Mouse (Mus musculus): ENCODE data around the gene Sertad4. TPM values are rescaled to one million over a fixed set of nuclear protein-coding genes. Genes with fewer than 3 reads are reported as not detected.

The Sertad4 gene
- polyA plus RNA-seq, 1 experiment from 2014 or later, result 17.3 TPM

- 13% methylated on average over 6 of the region's 6 CpGs for WGBS
- Histone ChIP-seq H3K9me3 (replicated peaks) (no peaks in the 10 kb centered on the region), H3K4me2 (no peak overlapping the region), H3K27ac (replicated peaks) (0 out of 2 replicates have a peak overlapping the region, but pooled peaks have one; percentile 45), H3K4me3 (replicated peaks) (no peak overlapping the region), H3K27me3 (replicated peaks) (no peaks in the 10 kb centered on the region; the same call in 1 of the 2 replicates), H3K36me3 (no peaks in the 10 kb centered on the region), H3K4me1 (peaks cover 32% of the 10 kb centered on the region), H3K9ac (replicated peaks) (no peak overlapping the region)
- no peak for ATAC-seq (ENCODE audit: low FRiP score)
Measured at GRCm38 (mm10) chr1:192830444-192830843, 25.1 kb downstream of the Sertad4 start.

- no peak overlapping the region for H3K27ac ChIP-seq (replicated peaks)
- H3K27me3 ChIP-seq (replicated peaks), result no peaks in the 10 kb centered on the region; the same call in 1 of the 2 replicates
- ATAC-seq (ENCODE audit: low FRiP score), result no peak
- H3K4me2 ChIP-seq, result no peak overlapping the region
- H3K36me3 ChIP-seq, result no peaks in the 10 kb centered on the region
- H3K4me3 ChIP-seq (replicated peaks), result no peak overlapping the region
- 57% methylated on average over 7 of the region's 7 CpGs for WGBS
- peaks cover 17% of the 10 kb centered on the region for H3K4me1 ChIP-seq
- no peak overlapping the region for H3K9ac ChIP-seq (replicated peaks)
- no peaks in the 10 kb centered on the region for H3K9me3 ChIP-seq (replicated peaks)
Measured at GRCm38 (mm10) chr1:192828928-192829327, 26.6 kb downstream of the Sertad4 start.

- no peak overlapping the region for H3K4me2 ChIP-seq
- H3K27me3 ChIP-seq (replicated peaks), result no peaks in the 10 kb centered on the region; the same call in 1 of the 2 replicates
- ATAC-seq (ENCODE audit: low FRiP score), result no peak
- H3K4me3 ChIP-seq (replicated peaks), result no peak overlapping the region
- H3K36me3 ChIP-seq, result no peaks in the 10 kb centered on the region
- peaks cover 18% of the 10 kb centered on the region for H3K4me1 ChIP-seq
- no peaks in the 10 kb centered on the region for H3K9me3 ChIP-seq (replicated peaks)
- H3K27ac ChIP-seq (replicated peaks), result no peak overlapping the region
- no peak overlapping the region for H3K9ac ChIP-seq (replicated peaks)
Measured at GRCm38 (mm10) chr1:192827955-192828354, 27.6 kb downstream of the Sertad4 start.

- 24% methylated on average over 9 of the region's 9 CpGs for WGBS
- Histone ChIP-seq H3K9me3 (replicated peaks) (no peaks in the 10 kb centered on the region), H3K36me3 (no peaks in the 10 kb centered on the region), H3K4me3 (replicated peaks) (no peak overlapping the region), H3K27ac (replicated peaks) (no peak overlapping the region), H3K4me2 (no peak overlapping the region), H3K4me1 (peaks cover 24% of the 10 kb centered on the region), H3K27me3 (replicated peaks) (no peaks in the 10 kb centered on the region), H3K9ac (replicated peaks) (no peak overlapping the region)
- ATAC-seq (ENCODE audit: low FRiP score), result no peak
Measured at GRCm38 (mm10) chr1:192825746-192826145, 29.8 kb downstream of the Sertad4 start.

- ATAC-seq (ENCODE audit: low FRiP score), result peak; percentile 59; the same call in 1 of the 2 replicates
- Histone ChIP-seq H3K9me3 (replicated peaks) (no peaks in the 10 kb centered on the region), H3K4me3 (replicated peaks) (no peak overlapping the region), H3K27me3 (replicated peaks) (no peaks in the 10 kb centered on the region), H3K4me1 (peaks cover 17% of the 10 kb centered on the region), H3K36me3 (no peaks in the 10 kb centered on the region), H3K4me2 (0 out of 2 replicates have a peak overlapping the region, but pooled peaks have one; percentile 2), H3K9ac (replicated peaks) (no peak overlapping the region), H3K27ac (replicated peaks) (peak overlapping the region; percentile 67)
- 23% methylated on average over 13 of the region's 13 CpGs for WGBS
Measured at GRCm38 (mm10) chr1:192822652-192823525, 32.7 kb downstream of the Sertad4 start.

GRCm38 (mm10) chr1:192822309-192822651 is 33.3 kb downstream of the Sertad4 start:
- H3K4me1 ChIP-seq, result peaks cover 17% of the 10 kb centered on the region
- H3K27me3 ChIP-seq (replicated peaks), result no peaks in the 10 kb centered on the region
- no peak overlapping the region for H3K9ac ChIP-seq (replicated peaks)
- ATAC-seq (ENCODE audit: low FRiP score), result no peak
- 70% methylated on average over 1 of the region's 1 CpGs for WGBS
- no peaks in the 10 kb centered on the region for H3K36me3 ChIP-seq
- H3K4me3 ChIP-seq (replicated peaks), result no peak overlapping the region
- H3K27ac ChIP-seq (replicated peaks), result peak overlapping the region; percentile 33; the same call in 1 of the 2 replicates
- H3K4me2 ChIP-seq, result 0 out of 2 replicates have a peak overlapping the region, but pooled peaks have one; percentile 2
- H3K9me3 ChIP-seq (replicated peaks), result no peaks in the 10 kb centered on the region

- no peak overlapping the region for H3K9ac ChIP-seq (replicated peaks)
- no peaks in the 10 kb centered on the region for H3K36me3 ChIP-seq
- H3K27me3 ChIP-seq (replicated peaks), result no peaks in the 10 kb centered on the region
- no peak overlapping the region for H3K27ac ChIP-seq (replicated peaks)
- no peak overlapping the region for H3K4me2 ChIP-seq
- H3K4me1 ChIP-seq, result peaks cover 11% of the 10 kb centered on the region
- no peaks in the 10 kb centered on the region for H3K9me3 ChIP-seq (replicated peaks)
- ATAC-seq (ENCODE audit: low FRiP score), result no peak
- WGBS, result 93% methylated on average over 5 of the region's 5 CpGs
- H3K4me3 ChIP-seq (replicated peaks), result no peak overlapping the region
Measured at GRCm38 (mm10) chr1:192818334-192818733, 37.2 kb downstream of the Sertad4 start.

- H3K4me1 ChIP-seq, result no peaks in the 10 kb centered on the region
- H3K4me3 ChIP-seq (replicated peaks), result no peak overlapping the region
Measured at GRCm38 (mm10) chr1:192815789-192816188, 39.8 kb downstream of the Sertad4 start.

GRCm38 (mm10) chr1:192814700-192815099 is 40.9 kb downstream of the Sertad4 start:
- Histone ChIP-seq H3K9ac (replicated peaks) (no peak overlapping the region), H3K27ac (replicated peaks) (no peak overlapping the region), H3K4me2 (no peak overlapping the region), H3K36me3 (no peaks in the 10 kb centered on the region), H3K4me3 (replicated peaks) (no peak overlapping the region), H3K4me1 (no peaks in the 10 kb centered on the region), H3K9me3 (replicated peaks) (no peaks in the 10 kb centered on the region), H3K27me3 (replicated peaks) (no peaks in the 10 kb centered on the region)
- ATAC-seq (ENCODE audit: low FRiP score), result no peak
- 30% methylated on average over 3 of the region's 3 CpGs for whole genome bisulfite sequencing

More at GRCm38 (mm10) chr1:192815789-192816188, 39.8 kb downstream of the Sertad4 start:
- no peaks in the 10 kb centered on the region for H3K9me3 ChIP-seq (replicated peaks)
- no peaks in the 10 kb centered on the region for H3K36me3 ChIP-seq
- H3K9ac ChIP-seq (replicated peaks), result no peak overlapping the region
- WGBS, result 60% methylated on average over 2 of the region's 2 CpGs
- H3K27ac ChIP-seq (replicated peaks), result no peak overlapping the region
- H3K4me2 ChIP-seq, result no peak overlapping the region
- no peak for ATAC-seq (ENCODE audit: low FRiP score)
- H3K27me3 ChIP-seq (replicated peaks), result no peaks in the 10 kb centered on the region

- Histone ChIP-seq H3K27me3 (replicated peaks) (no peaks in the 10 kb centered on the region), H3K9ac (replicated peaks) (no peak overlapping the region), H3K27ac (replicated peaks) (no peak overlapping the region), H3K36me3 (no peaks in the 10 kb centered on the region), H3K4me3 (replicated peaks) (no peak overlapping the region), H3K9me3 (replicated peaks) (no peaks in the 10 kb centered on the region), H3K4me1 (no peaks in the 10 kb centered on the region), H3K4me2 (no peak overlapping the region)
- WGBS, result 95% methylated on average over 9 of the region's 9 CpGs
- no peak for ATAC-seq (ENCODE audit: low FRiP score)
Measured at GRCm38 (mm10) chr1:192812758-192813157, 42.8 kb downstream of the Sertad4 start.

- H3K36me3 ChIP-seq, result no peaks in the 10 kb centered on the region
- ATAC-seq (ENCODE audit: low FRiP score), result no peak
- H3K27me3 ChIP-seq (replicated peaks), result no peaks in the 10 kb centered on the region
- H3K27ac ChIP-seq (replicated peaks), result no peak overlapping the region
- WGBS, result 90% methylated on average over 5 of the region's 5 CpGs
- no peak overlapping the region for H3K4me2 ChIP-seq
- no peak overlapping the region for H3K9ac ChIP-seq (replicated peaks)
- no peak overlapping the region for H3K4me3 ChIP-seq (replicated peaks)
- H3K9me3 ChIP-seq (replicated peaks), result no peaks in the 10 kb centered on the region
- H3K4me1 ChIP-seq, result no peaks in the 10 kb centered on the region
Measured at GRCm38 (mm10) chr1:192812290-192812689, 43.3 kb downstream of the Sertad4 start.

Data from neural tube, embryonic 15.5 days (tissue).